Mouse (Mus musculus): ENCODE measurements at regions not wholly inside any gene's neighbourhood (a gene's known extent, or its start where the extent isn't known, plus 50 kb on each side); places are given as distances from the start of the nearest gene placed in this dataset.

- no peak for TF ChIP-seq CTCF (IDR thresholded peaks at IDR 0.05; ENCODE audit: low read depth)
- Histone ChIP-seq H3K4me3 (ENCODE audit: low read depth, low read length) (no peak overlapping the region), H3K27me3 (ENCODE audit: insufficient read depth, low read length) (no peaks in the 10 kb centered on the region), H3K9ac (no peak overlapping the region), H3K4me1 (ENCODE audit: insufficient read depth) (no peaks in the 10 kb centered on the region), H3K36me3 (ENCODE audit: insufficient read depth) (no peaks in the 10 kb centered on the region), H3K4me2 (no peak overlapping the region), H3K9me3 (ENCODE audit: low read depth, low read length) (no peaks in the 10 kb centered on the region), H3K27ac (ENCODE audit: low read depth) (no peak overlapping the region)
- WGBS, result 92% methylated on average over 4 of the region's 4 CpGs
- DNase-seq (no peak), ATAC-seq (ENCODE audit: insufficient read depth) (no peak)
These were observed 1127.9 kb downstream of the Rapgef2 start for GRCm38 (mm10) chr3:78158450-78158849.

All from lung, embryonic 14.5 days (tissue).